Mouse (Mus musculus): ENCODE data around the gene Ifi27. TPM values are rescaled to one million over a fixed set of nuclear protein-coding genes. Genes with fewer than 3 reads are reported as not detected.
A peak's percentile ranks its signal among the peaks of the same experiment; 100 is the strongest.
"Not testable (repeated sequence)": the region's sequence is repeated elsewhere in the genome, so short reads cannot be mapped to it uniquely, and the experiment has no call there.

The Ifi27 gene
- polyA plus RNA-seq, 1 experiment from 2014 or later: 44.0 TPM

- no peak for DNase-seq
- H3K4me3 ChIP-seq (ENCODE audit: low read depth, low read length): no peak overlapping the region
- 0 out of 2 replicates have a peak, but pooled peaks cover 2% of the 10 kb centered on the region for H3K4me1 ChIP-seq (ENCODE audit: insufficient read depth)
- no peak for ATAC-seq
- H3K4me2 ChIP-seq (ENCODE audit: low read depth, low read length): no peak overlapping the region
- no peak overlapping the region for H3K9ac ChIP-seq (replicated peaks)
- TF ChIP-seq EP300 (IDR thresholded peaks at IDR 0.05; ENCODE audit: low read depth): no peak
- TF ChIP-seq CTCF (IDR thresholded peaks at IDR 0.05; ENCODE audit: low read depth): no peak
- 64% methylated on average over 7 of the region's 7 CpGs for WGBS (ENCODE audit: insufficient replicate concordance)
- no peaks in the 10 kb centered on the region for H3K27me3 ChIP-seq (ENCODE audit: insufficient read depth, low read length)
- no peaks in the 10 kb centered on the region for H3K9me3 ChIP-seq (ENCODE audit: low read length)
- H3K36me3 ChIP-seq (replicated peaks; ENCODE audit: insufficient read depth, low read length): no peaks in the 10 kb centered on the region
- H3K27ac ChIP-seq (ENCODE audit: low read depth): no peak overlapping the region
These were observed 43.5 kb downstream of the Ifi27 start for GRCm38 (mm10) chr12:103477461-103478015.

DNA sequence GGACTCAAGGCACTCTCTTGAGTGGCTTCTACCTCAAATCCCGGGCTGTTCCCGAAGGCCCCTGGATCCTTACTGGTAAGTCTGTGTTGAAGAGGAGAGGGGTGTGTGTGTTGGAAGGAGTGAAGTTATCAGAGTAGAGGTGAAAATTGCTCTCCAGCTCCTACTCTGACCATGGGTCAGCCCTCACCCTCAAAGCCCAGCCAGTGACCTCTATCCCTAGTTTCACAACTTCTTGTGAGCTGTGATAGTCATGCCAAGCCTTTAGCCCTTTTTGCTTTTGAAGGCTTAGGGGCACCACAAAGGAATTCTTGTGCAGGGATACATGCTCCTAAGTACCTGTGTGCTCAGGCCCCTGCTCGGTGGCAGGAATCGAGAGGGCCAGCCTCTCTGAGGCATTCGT, 47.7 kb downstream of the Ifi27 start:
- 65% methylated on average over 5 of the region's 5 CpGs for WGBS (ENCODE audit: insufficient replicate concordance)

GRCm38 (mm10) chr12:103482781-103483180, 48.8 kb downstream of the Ifi27 start:
- H3K36me3 ChIP-seq (replicated peaks; ENCODE audit: insufficient read depth, low read length): no peaks in the 10 kb centered on the region
- no peak for ATAC-seq
- no peak overlapping the region for H3K9ac ChIP-seq (replicated peaks)
- no peak overlapping the region for H3K4me3 ChIP-seq (ENCODE audit: low read depth, low read length)
- WGBS (ENCODE audit: insufficient replicate concordance): 62% methylated on average over 2 of the region's 2 CpGs
- no peak overlapping the region for H3K27ac ChIP-seq (ENCODE audit: low read depth)
- DNase-seq: no peak
- no peaks in the 10 kb centered on the region for H3K27me3 ChIP-seq (ENCODE audit: insufficient read depth, low read length)
- TF ChIP-seq CTCF (IDR thresholded peaks at IDR 0.05; ENCODE audit: low read depth): no peak
- TF ChIP-seq EP300 (IDR thresholded peaks at IDR 0.05; ENCODE audit: low read depth): no peak
- H3K4me2 ChIP-seq (ENCODE audit: low read depth, low read length): no peak overlapping the region
- H3K9me3 ChIP-seq (ENCODE audit: low read length): no peaks in the 10 kb centered on the region
- H3K4me1 ChIP-seq (ENCODE audit: insufficient read depth): 0 out of 2 replicates have a peak, but pooled peaks cover 2% of the 10 kb centered on the region

More for the DNA sequence above, 47.7 kb downstream of the Ifi27 start:
- ATAC-seq (peak; percentile 59; the same call in 1 of the 2 replicates), DNase-seq (no peak)
- Histone ChIP-seq H3K27me3 (ENCODE audit: insufficient read depth, low read length) (no peaks in the 10 kb centered on the region), H3K27ac (ENCODE audit: low read depth) (no peak overlapping the region), H3K4me1 (ENCODE audit: insufficient read depth) (0 out of 2 replicates have a peak, but pooled peaks cover 2% of the 10 kb centered on the region), H3K4me3 (ENCODE audit: low read depth, low read length) (no peak overlapping the region), H3K9me3 (ENCODE audit: low read length) (no peaks in the 10 kb centered on the region), H3K36me3 (replicated peaks; ENCODE audit: insufficient read depth, low read length) (no peaks in the 10 kb centered on the region), H3K9ac (replicated peaks) (no peak overlapping the region), H3K4me2 (ENCODE audit: low read depth, low read length) (no peak overlapping the region)
- TF ChIP-seq EP300 (IDR thresholded peaks at IDR 0.05; ENCODE audit: low read depth): no peak
- no peak for TF ChIP-seq CTCF (IDR thresholded peaks at IDR 0.05; ENCODE audit: low read depth)

- not testable (repeated sequence) for DNase-seq
These were observed 50.4 kb downstream of the Ifi27 start for GRCm38 (mm10) chr12:103484200-103484972.

DNA sequence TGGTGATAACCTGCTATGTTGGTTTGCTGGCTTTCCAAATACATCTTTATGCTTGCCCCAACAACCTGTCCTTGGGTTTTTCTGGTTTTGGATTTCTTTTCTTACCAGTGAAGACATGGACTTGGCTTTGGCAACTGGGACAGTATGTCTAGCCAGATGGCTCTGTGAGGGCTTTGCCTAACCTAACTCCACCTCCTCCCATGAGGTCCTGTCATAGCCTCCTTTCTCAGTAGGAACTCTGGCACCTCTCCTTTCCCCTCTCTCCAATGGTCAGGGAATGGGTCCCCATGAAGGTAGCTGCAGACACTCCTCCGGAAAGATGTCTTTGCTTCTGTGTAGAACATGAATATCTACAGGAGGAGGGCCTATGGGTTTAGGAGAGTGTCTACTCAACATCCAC, 52.7 kb downstream of the Ifi27 start:
- Histone ChIP-seq H3K27me3 (ENCODE audit: insufficient read depth, low read length) (no peaks in the 10 kb centered on the region), H3K36me3 (replicated peaks; ENCODE audit: insufficient read depth, low read length) (no peaks in the 10 kb centered on the region), H3K4me1 (ENCODE audit: insufficient read depth) (0 out of 2 replicates have a peak, but pooled peaks cover 2% of the 10 kb centered on the region), H3K4me3 (ENCODE audit: low read depth, low read length) (no peak overlapping the region), H3K9me3 (ENCODE audit: low read length) (no peaks in the 10 kb centered on the region), H3K4me2 (ENCODE audit: low read depth, low read length) (no peak overlapping the region), H3K9ac (replicated peaks) (no peak overlapping the region), H3K27ac (ENCODE audit: low read depth) (no peak overlapping the region)
- DNase-seq: no peak
- ATAC-seq: no peak
- TF ChIP-seq CTCF (IDR thresholded peaks at IDR 0.05; ENCODE audit: low read depth) (no peak), EP300 (IDR thresholded peaks at IDR 0.05; ENCODE audit: low read depth) (no peak)
- WGBS (ENCODE audit: insufficient replicate concordance): 68% methylated on average over 1 of the region's 1 CpGs

More at GRCm38 (mm10) chr12:103484200-103484972, 50.4 kb downstream of the Ifi27 start:
- H3K9me3 ChIP-seq (ENCODE audit: low read length); H3K27me3 ChIP-seq (ENCODE audit: insufficient read depth, low read length); H3K4me2 ChIP-seq (ENCODE audit: low read depth, low read length); H3K9ac ChIP-seq (replicated peaks); H3K27ac ChIP-seq (ENCODE audit: low read depth); H3K36me3 ChIP-seq (replicated peaks; ENCODE audit: insufficient read depth, low read length); H3K4me1 ChIP-seq (ENCODE audit: insufficient read depth); H3K4me3 ChIP-seq (ENCODE audit: low read depth, low read length); ATAC-seq: not testable (repeated sequence)
- 59% methylated on average over 9 of the region's 9 CpGs for WGBS (ENCODE audit: insufficient replicate concordance)

- H3K4me2 ChIP-seq (ENCODE audit: low read depth, low read length): no peak overlapping the region
- H3K4me3 ChIP-seq (ENCODE audit: low read depth, low read length): no peak overlapping the region
- 46% methylated on average over 4 of the region's 4 CpGs for WGBS (ENCODE audit: insufficient replicate concordance)
- no peaks in the 10 kb centered on the region for H3K36me3 ChIP-seq (replicated peaks; ENCODE audit: insufficient read depth, low read length)
- no peak overlapping the region for H3K27ac ChIP-seq (ENCODE audit: low read depth)
- H3K9ac ChIP-seq (replicated peaks): no peak overlapping the region
- no peaks in the 10 kb centered on the region for H3K4me1 ChIP-seq (ENCODE audit: insufficient read depth)
- ATAC-seq (no peak), DNase-seq (no peak)
- TF ChIP-seq EP300 (IDR thresholded peaks at IDR 0.05; ENCODE audit: low read depth) (no peak), CTCF (IDR thresholded peaks at IDR 0.05; ENCODE audit: low read depth) (no peak)
- no peaks in the 10 kb centered on the region for H3K27me3 ChIP-seq (ENCODE audit: insufficient read depth, low read length)
- H3K9me3 ChIP-seq (ENCODE audit: low read length): no peaks in the 10 kb centered on the region
These were observed 53.3 kb downstream of the Ifi27 start for GRCm38 (mm10) chr12:103487276-103487675.
